8 mouse cellular contexts compared by ENCODE assay signal in the genomic region with DNA sequence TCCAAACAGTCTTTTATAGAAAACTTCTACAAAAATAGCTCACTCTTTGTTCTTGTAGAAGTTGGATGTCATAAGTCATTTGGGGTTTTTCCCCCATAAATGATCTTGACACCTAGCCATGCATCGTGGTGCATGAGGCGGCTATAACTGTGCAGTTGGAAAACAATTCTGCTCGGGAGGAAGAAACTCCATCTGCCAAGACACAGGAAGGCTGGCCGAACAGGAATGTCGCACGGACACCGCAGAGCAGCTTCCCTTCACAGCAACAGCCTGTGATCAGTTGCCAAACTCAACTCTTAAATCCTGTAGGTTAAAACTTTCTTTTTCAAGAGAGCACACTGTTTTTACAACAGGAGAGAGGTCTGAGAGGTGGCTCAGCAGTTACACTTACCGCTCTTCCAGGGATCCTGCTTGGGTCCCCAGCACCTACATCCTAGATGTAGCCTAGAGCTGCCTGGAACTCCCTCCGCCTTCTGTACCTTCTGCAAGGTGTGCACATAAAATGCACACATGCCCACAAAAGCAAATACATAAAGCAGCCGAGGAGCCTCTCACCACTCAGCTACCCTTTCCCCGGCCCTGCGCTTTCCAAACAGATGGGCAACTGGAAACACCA. TPM values are rescaled to one million over a fixed set of nuclear protein-coding genes. Genes with fewer than 3 reads are reported as not detected.
DNase-seq lines count a peak whose midpoint lies in the region; ATAC-seq and TF ChIP-seq lines count a peak whose summit lies in the region.

No protein-coding gene starts in this region.

- H3K4me1 ChIP-seq in heart, adult 2 months (ENCODE audit: control insufficient read depth, insufficient read depth, low read length): peaks cover 17% of the 10 kb centered on the region
- peaks cover 6% of the 10 kb centered on the region for H3K4me1 ChIP-seq in hindbrain, embryonic 15.5 days (replicated peaks)

- no peak for ATAC-seq in hindbrain, embryonic 15.5 days (ENCODE audit: low FRiP score, low read depth)
- ATAC-seq in erythroid progenitor cell, adult 5-6 weeks (replicated peaks; ENCODE audit: low FRiP score, poor library complexity, severe bottlenecking): no peak

- TF ChIP-seq POLR2A in heart, adult 2 months (IDR thresholded peaks at IDR 0.05; ENCODE audit: insufficient read depth, low read depth, low read length): no peak

- no peaks in the 10 kb centered on the region for H3K36me3 ChIP-seq in heart, adult 2 months (ENCODE audit: control insufficient read depth, insufficient read depth, low read length)
- H3K36me3 ChIP-seq in hindbrain, embryonic 15.5 days: no peaks in the 10 kb centered on the region

- H3K9me3 ChIP-seq in hindbrain, embryonic 15.5 days: no peaks in the 10 kb centered on the region

- no peak overlapping the region for H3K9ac ChIP-seq in heart, adult 2 months (ENCODE audit: low read depth, low read length)
- H3K9ac ChIP-seq in hindbrain, embryonic 15.5 days: no peak overlapping the region

- H3K4me3 ChIP-seq in heart, adult 2 months: peak overlapping the region; percentile 10; the same call in 1 of the 2 replicates
- no peak overlapping the region for H3K4me3 ChIP-seq in hindbrain, embryonic 15.5 days

- no peak overlapping the region for H3K4me2 ChIP-seq in hindbrain, embryonic 15.5 days

- TF ChIP-seq CTCF in heart, adult 2 months (IDR thresholded peaks at IDR 0.05): no peak

- TF ChIP-seq EP300 in heart, adult 2 months (IDR thresholded peaks at IDR 0.05; ENCODE audit: insufficient read depth, low read depth, low read length): no peak

- WGBS in heart, adult 2 months: 34% methylated on average over 12 of the region's 12 CpGs
- 66% methylated on average over 12 of the region's 12 CpGs for WGBS in hindbrain, embryonic 15.5 days

- intact Hi-C loops in heart, adult 2 months (cut with DNase I): no loop called here

- peaks cover 4% of the 10 kb centered on the region for H3K79me2 ChIP-seq in heart, adult 2 months (replicated peaks; ENCODE audit: control insufficient read depth, insufficient read depth, low read length)

- DNase-seq in heart, adult 2 months: peak in 1 of 2 experiments; percentile 31
- no peak for DNase-seq in heart, adult 8-10 months (ENCODE audit: low spot score)
- peak; percentile 85 for DNase-seq in cerebellum, adult 9-11 months
- peak; percentile 29 for DNase-seq in mesoderm, embryonic 11.5 days (ENCODE audit: low read depth, low spot score)
- DNase-seq in layer of hippocampus, postnatal 25 days (ENCODE audit: extremely low spot score in 1 of 2, low spot score in 1 of 2): no peak
- DNase-seq in gastrocnemius, postnatal 25 days: no peak

- H3K27me3 ChIP-seq in heart, adult 2 months (ENCODE audit: control insufficient read depth, insufficient read depth, low read length): no peaks in the 10 kb centered on the region
- no peaks in the 10 kb centered on the region for H3K27me3 ChIP-seq in hindbrain, embryonic 15.5 days

- peak overlapping the region; percentile 60 for H3K27ac ChIP-seq in heart, adult 2 months
- peak overlapping the region; percentile 7; the same call in 1 of the 2 replicates for H3K27ac ChIP-seq in hindbrain, embryonic 15.5 days (replicated peaks)

RNA-seq across cellular contexts. Expression of a gene that starts 29.4 kb away (rescaled TPM):
- 10 to 100 TPM; 22.2 to 28.3 TPM for total RNA-seq in heart, adult 2 months (2021)
- 9.3 and 10.4 TPM in 2 replicates for polyA plus RNA-seq in heart, adult 2 months (2012; rRNA removed)
- total RNA-seq in heart, adult 8-10 months (2022): 10 to 100 TPM; 17.2 to 25.1 (median 23.2) TPM
- polyA plus RNA-seq in hindbrain, embryonic 15.5 days (2015; fragmentation: Nextera tagmentation; extraction: Ambion mirVana): 2.8 and 3.6 TPM in 2 replicates
- total RNA-seq in layer of hippocampus, postnatal 25 days (2021): 10 to 100 TPM in 1 of 2 experiments, 1 to 10 TPM in 1; 9.8 to 10.6 TPM
- total RNA-seq in erythroid progenitor cell, adult 5-6 weeks (2015; ENCODE audit: low replicate concordance): 0.72 TPM in 1 of 2 replicates, not detected in the other
- total RNA-seq in erythroid progenitor cell, adult 5-6 weeks (2017; ENCODE audit: low replicate concordance): 1.0 TPM in 1 of 2 replicates, not detected in the other
- total RNA-seq in gastrocnemius, postnatal 25 days (2021): 1 to 10 TPM; 4.0 TPM

Comparison
In these comparisons a context has a peak if more than half of its experiments do, and no peak if none do; other contexts are left out.
1. DNase-seq: peak in cerebellum, adult 9-11 months (single experiment) and mesoderm, embryonic 11.5 days (single experiment); none in heart, adult 8-10 months (single experiment), layer of hippocampus, postnatal 25 days (0 of 2) and gastrocnemius, postnatal 25 days (single experiment).